Mouse (Mus musculus) CD4-positive, CD25-positive, alpha-beta regulatory T cell, adult 4 months (primary cell): ENCODE measurements around the gene Cdon. TPM values are rescaled to one million over a fixed set of nuclear protein-coding genes. Genes with fewer than 3 reads are reported as not detected.

ENCODE experiments used
- ATAC-seq: one replicate; pipeline ENCODE4 v1.8.0; 2017
- polyA plus RNA-seq, 2 experiments: library from polyadenylated mRNA; unstranded; fragments of 100-300 nt; shearing (Covaris generic); gene quantifications; one replicate each; pipeline ENCODE4 v1.2.1; 2017

Gene Cdon
- polyA plus RNA-seq, 2 experiments from 2014 or later = 2.7 to 4.1 TPM

GRCm38 (mm10) chr9:35543099-35543860, 122.4 kb downstream of the Cdon start:
- ATAC-seq = no peak

GRCm38 (mm10) chr9:35544666-35545065, 123.7 kb downstream of the Cdon start:
- no peak for ATAC-seq

GRCm38 (mm10) chr9:35545704-35546103, 124.8 kb downstream of the Cdon start:
- no peak for ATAC-seq

GRCm38 (mm10) chr9:35546745-35547144, 125.8 kb downstream of the Cdon start:
- peak; percentile 32 for ATAC-seq

- ATAC-seq = no peak
Measured at GRCm38 (mm10) chr9:35548455-35548854, 127.5 kb downstream of the Cdon start.

GRCm38 (mm10) chr9:35556494-35557102, 135.7 kb downstream of the Cdon start:
- no peak for ATAC-seq

Other genes with a start within 250 kb of the Cdon start
- 10 to 100 TPM; 70.6 to 90.4 TPM for gene Dcps, start 245.1 kb upstream of the Cdon start, polyA plus RNA-seq
- 100 to 1,000 TPM in 1 of 2 experiments, 10 to 100 TPM in 1; 90.5 to 119 TPM for gene Srpr, start 221.0 kb upstream of the Cdon start, polyA plus RNA-seq
- gene Tirap, start 220.8 kb upstream of the Cdon start, polyA plus RNA-seq = 1 to 10 TPM; 4.1 to 7.2 TPM
- gene Foxred1, start 210.1 kb upstream of the Cdon start, polyA plus RNA-seq = 10 to 100 TPM; 26.3 to 55.3 TPM
- 10 to 100 TPM; 53.5 to 68.9 TPM for gene Fam118b, start 153.3 kb upstream of the Cdon start, polyA plus RNA-seq
- gene Rpusd4, start 153.3 kb upstream of the Cdon start, polyA plus RNA-seq = 10 to 100 TPM; 38.3 to 60.7 TPM
- not detected for gene Gm1113, start 97.1 kb downstream of the Cdon start, polyA plus RNA-seq
- under 1 TPM; 0.05 to 0.11 TPM for gene Ddx25, start 137.4 kb downstream of the Cdon start, polyA plus RNA-seq
- gene Pus3, start 137.5 kb downstream of the Cdon start, polyA plus RNA-seq = 10 to 100 TPM; 24.2 to 27.3 TPM
- not detected for gene Pate2, start 149.2 kb downstream of the Cdon start, polyA plus RNA-seq
- 1 to 10 TPM; 4.4 to 7.4 TPM for gene Hyls1, start 149.3 kb downstream of the Cdon start, polyA plus RNA-seq
- gene Pate4, start 190.8 kb downstream of the Cdon start, polyA plus RNA-seq = not detected
- not detected for gene Pate3, start 227.1 kb downstream of the Cdon start, polyA plus RNA-seq